Mouse (Mus musculus) small intestine, adult 2 months (tissue): ENCODE data around the gene Tmprss2.

ENCODE experiments used
- CTCF ChIP-seq: fragments of 200-500 bp; IDR thresholded peaks from 2 replicates; pipeline ENCODE4 v1.5.1; 2012; ENCODE audit warnings: low read depth, mild to moderate bottlenecking, control low read depth, inconsistent platforms, low read length, moderate library complexity, mixed read lengths; ENCODE audit not compliant: insufficient replicate concordance, insufficient read length; ENCODE audit errors: extremely low read depth
- POLR2A ChIP-seq: fragments of 200-500 bp; IDR thresholded peaks from 2 replicates; pipeline ENCODE4 v1.6.1; 2012; ENCODE audit warnings: low read depth, mild to moderate bottlenecking, control low read depth, inconsistent platforms, low read length, moderate library complexity

- TF ChIP-seq CTCF (no peak), POLR2A (no peak)
Measured at GRCm38 (mm10) chr16:97658481-97658880, 47.5 kb upstream of the Tmprss2 start.
